Mouse (Mus musculus) olfactory bulb, adult 2 months (tissue): ENCODE results near the gene Clk3.

Source experiments
- CTCF ChIP-seq: fragments of 200-500 bp; IDR thresholded peaks from 2 replicates; pipeline ENCODE4 v1.5.1; 2012; ENCODE audit warnings: low read depth, mild to moderate bottlenecking, low read length, moderate library complexity; ENCODE audit not compliant: insufficient read depth
- POLR2A ChIP-seq: fragments of 200-500 bp; IDR thresholded peaks from 2 replicates; pipeline ENCODE4 v1.6.1; 2012; ENCODE audit warnings: mild to moderate bottlenecking, low read depth, low read length, moderate library complexity; ENCODE audit not compliant: insufficient read depth

DNA sequence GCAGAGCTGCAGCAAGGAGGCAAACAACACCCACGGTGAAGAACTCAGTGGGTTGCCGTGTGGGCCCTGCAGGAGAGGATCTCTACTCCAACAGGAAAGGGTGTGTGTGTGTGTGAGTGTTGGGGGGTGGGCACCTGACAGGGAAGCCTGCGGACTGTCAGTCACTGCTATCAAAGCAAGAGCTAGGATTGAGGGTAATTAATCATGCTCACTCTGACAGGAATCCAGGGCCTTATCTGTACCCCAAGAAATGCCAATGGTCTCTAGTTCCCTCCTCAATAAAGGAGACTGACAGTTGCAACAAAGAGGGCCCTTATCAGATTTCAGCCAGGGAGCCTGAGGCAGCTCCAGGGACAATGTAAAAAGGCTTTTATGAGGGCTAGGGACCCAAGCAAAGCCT lies 37.4 kb upstream of the Clk3 start:
- TF ChIP-seq CTCF (no peak), POLR2A (no peak)
